Mouse (Mus musculus) frontal cortex, postnatal 25 days (tissue): ENCODE data around the gene Arhgap30.

ENCODE experiments used
- DNase-seq, 2 experiments: peaks; one replicate each; pipeline ENCODE4 v3.0.0; 2022; ENCODE audit warnings: low spot score in 2 of 2

Arhgap30 gene

DNA sequence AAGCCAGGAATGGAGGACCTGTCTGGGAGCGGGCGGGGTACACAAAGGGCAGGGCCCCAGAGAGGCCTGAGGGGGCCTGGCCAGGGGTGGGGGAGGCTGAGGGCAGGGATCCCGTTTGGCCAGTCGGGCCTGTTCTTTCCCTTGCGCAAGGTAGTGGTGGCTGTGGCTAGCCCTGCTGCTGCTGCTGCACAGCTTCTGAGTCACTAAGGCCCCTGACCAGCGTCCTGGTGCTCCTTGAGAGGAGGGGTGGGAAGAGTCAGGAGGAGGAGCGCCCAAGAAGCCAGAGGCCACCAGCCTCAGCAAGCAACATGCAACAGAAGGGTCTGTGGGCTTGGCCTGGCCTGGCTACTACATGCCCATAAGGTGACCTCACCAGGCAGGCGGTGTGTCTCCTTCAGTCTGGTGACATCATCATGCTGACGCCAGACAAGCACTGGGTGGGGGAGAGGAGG, 13.1 kb upstream of the Arhgap30 start:
- no peak for DNase-seq

DNA sequence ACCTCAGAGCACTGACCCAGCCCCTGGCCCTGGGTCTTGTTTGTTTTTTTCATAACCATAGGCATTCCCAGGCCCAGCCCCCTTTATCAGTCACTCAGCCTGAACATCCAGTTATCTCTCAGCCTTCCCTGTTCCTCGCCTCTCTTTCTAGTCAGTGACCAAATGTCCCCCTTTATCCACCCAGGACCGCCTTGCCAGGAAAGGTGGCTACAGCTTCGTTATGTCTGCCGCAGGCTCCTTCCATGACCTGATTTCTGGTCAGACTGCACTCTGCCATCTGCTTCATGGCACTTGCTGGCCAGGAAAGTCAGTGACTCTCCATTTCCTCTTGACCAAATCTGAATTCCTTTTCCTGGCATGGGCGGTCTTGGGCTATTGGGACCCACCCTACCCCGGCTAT, 10.5 kb upstream of the Arhgap30 start:
- no peak for DNase-seq

DNA sequence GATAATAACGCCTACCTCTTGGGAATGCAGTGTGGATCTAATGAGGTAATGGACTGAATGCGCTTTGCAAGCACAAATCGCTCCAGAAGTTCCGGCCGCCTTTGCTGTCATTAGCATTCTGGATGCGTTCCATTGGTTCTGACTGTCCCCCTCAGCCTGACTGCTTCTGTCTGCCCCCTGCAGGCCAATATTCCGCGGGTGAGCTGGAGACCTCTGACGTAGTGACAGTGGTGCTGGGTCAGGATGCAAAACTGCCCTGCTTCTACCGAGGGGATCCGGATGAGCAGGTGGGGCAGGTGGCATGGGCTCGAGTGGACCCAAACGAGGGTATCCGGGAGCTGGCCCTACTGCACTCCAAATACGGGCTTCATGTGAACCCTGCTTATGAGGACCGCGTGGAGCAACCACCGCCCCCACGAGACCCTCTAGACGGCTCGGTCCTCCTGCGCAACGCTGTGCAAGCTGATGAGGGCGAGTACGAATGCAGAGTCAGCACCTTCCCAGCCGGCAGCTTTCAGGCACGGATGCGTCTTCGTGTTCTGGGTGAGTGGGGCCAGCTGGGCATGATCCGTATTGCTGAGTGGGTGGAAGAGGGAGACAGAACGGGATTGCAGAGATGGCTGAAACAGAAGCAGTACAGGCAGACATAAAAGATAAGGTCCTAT, 8.7 kb upstream of the Arhgap30 start:
- DNase-seq = peak; percentile 43 to 49

DNA sequence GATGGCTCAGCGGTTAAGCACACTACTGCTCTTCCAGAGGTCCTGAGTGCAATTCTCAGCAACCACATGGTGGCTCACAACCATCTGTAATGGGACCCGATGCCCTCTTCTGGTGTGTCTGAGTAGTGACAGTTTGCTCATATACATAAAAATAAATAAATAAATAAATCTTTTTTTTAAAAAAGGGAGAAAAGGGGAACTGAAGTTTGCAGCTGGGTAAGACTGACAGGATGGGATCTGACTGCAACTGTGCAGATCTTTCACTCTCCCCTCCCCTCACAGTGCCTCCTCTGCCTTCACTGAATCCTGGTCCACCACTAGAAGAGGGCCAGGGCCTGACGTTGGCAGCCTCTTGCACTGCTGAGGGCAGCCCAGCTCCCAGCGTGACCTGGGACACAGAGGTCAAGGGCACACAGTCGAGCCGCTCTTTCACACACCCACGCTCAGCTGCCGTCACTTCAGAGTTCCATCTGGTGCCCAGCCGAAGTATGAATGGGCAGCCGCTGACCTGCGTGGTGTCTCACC, 6.6 kb upstream of the Arhgap30 start:
- DNase-seq = no peak

DNA sequence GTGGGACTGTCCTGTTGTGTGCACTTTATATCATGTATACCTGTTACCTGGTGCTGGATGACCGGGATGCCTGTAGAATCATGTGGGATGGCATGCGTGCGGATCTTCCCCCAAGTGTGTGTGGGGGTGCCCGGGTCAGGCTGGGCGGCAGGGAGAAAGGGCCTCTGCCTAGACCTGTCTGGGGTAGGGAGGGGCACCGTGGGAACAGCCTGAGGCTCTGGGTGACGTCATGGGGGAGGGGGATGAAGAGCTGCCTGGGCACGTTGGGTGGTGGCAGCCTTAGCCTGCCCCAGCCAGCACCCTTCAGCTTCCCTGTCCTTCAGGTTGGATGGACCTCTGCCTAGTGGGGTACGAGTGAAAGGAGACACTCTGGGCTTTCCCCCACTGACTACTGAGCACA, 4.4 kb upstream of the Arhgap30 start:
- DNase-seq = no peak

DNA sequence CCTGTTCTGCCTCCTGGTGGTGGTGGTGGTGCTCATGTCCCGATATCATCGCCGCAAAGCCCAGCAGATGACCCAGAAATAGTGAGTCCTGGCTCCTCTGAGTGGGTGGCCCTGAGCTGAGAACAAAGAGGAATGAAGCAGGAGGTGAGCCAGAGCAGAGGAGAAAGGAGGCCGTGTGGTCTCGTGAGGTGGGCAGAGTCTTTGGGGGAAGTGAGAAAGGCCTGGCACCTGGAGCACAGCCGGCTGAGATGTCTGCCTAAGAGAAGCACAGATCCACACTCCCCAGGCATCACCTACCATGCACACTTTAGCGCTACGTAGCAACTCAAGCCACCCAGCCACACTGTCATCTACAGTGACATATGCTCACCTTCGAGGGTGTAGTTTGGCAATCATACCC, 3.6 kb upstream of the Arhgap30 start:
- DNase-seq = no peak

DNA sequence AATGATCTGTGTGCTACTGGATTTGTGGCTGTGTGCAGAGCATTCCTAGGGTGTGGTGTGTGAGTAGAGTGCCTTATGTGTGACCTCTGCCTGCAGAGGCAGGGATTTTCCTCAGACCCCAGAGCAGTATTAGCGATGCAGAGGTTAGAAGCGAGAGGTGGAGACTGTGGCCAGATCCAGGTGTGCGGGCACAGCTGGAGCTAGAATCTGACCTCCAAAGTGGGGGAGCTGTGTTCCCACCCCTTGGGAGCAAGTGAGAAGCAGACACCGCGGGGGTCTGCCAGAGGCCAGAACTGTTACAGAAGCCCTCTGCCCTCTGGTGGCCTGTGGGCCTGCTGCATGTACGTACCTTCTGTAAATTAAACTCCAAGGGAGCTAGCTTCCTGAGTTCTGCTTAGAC, 1.7 kb upstream of the Arhgap30 start:
- DNase-seq = no peak

DNA sequence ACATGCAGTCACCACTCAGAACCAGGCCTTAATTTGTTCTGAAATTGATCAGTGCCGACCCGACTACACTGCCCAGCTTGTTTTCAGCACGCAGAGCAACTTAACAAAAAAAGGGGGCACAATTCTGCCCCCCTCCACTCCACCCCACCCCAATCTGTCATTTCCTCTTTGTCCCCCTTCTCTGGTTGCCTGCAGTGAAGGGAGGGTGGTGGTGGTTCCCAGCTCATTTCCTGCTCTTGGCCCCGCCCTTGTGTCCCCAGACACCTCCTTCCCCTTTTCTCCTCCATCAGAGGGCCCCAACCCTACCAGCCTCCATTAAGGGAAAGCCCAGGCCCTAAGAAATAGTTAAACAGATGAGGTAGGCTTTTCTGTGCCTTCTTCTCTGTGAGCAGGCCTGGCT, 1.3 kb downstream of the Arhgap30 start:
- DNase-seq = no peak

DNA sequence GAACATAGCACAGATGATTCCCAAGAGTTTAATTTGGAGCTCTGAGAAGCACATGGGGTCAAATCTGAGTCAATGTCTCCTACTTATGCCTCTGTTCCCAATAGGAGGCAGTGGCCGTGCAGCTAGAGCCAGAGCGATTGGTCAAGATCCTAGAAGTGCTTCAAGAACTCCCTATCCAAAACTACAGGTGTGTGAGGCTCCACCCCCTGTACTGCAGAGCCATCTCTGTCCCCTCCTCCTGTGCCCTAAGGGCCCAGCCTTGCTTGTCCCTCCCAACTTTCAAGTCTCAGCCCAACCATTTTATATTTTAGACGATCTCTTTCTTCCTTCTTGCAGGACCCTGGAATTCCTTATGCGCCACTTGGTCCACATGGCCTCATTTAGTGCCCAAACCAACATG, 13.1 kb downstream of the Arhgap30 start:
- no peak for DNase-seq

DNA sequence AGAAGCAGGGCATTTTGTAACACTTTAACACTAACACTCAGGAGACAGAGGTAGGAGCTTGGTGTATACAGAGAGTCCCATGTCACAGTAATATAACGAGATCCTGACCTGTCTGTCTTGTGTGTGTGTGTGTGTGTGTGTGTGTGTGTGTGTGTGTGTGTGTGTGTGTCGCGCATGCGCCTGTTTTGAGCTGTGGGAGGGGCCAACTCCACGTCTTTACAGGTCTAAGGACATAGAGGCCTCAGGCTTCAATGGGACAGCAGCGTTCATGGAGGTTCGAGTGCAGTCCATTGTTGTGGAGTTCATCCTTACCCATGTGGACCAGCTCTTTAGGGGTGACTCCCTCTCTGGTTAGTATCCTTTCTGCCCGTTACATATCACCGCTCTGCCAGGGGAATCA, 14.2 kb downstream of the Arhgap30 start:
- DNase-seq = no peak

DNA sequence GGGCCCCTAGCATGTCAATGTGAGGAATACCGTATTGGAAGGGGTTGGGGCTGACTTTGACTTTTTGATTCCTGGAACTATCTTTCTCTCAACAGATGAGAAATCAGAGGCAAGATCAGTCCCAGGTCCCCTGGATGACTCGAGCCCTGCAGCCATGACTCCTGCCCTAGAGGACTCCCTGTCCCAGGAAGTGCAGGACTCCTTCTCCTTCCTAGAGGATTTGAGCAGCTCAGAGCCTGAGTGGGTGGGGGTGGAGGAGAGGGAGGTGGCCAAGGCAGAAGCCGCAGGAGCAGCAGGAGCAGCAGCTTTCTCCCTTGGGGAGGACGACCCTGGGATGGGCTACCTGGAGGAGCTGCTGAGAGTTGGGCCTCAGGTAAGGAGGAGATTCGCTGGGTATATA, 18.5 kb downstream of the Arhgap30 start:
- DNase-seq = no peak

DNA sequence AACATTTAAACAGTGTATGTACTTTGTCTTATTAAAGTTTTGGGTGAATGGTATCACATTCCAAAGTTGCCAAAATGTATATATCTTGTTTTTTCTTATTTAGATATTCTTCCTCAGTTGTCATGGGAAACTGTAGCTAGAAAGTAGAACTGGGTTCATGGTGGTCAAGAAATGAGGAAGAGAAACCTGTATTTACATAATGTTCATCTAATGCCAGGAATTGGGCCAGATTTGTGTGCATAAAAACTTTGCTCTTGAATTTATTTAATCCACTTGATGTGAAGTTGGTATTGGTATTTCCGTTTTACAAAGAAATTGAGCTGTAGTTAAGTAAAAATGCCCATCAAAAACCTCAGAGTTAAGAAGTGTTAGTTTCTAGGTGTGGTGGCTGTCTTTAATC, 21.5 kb downstream of the Arhgap30 start:
- DNase-seq = no peak

DNA sequence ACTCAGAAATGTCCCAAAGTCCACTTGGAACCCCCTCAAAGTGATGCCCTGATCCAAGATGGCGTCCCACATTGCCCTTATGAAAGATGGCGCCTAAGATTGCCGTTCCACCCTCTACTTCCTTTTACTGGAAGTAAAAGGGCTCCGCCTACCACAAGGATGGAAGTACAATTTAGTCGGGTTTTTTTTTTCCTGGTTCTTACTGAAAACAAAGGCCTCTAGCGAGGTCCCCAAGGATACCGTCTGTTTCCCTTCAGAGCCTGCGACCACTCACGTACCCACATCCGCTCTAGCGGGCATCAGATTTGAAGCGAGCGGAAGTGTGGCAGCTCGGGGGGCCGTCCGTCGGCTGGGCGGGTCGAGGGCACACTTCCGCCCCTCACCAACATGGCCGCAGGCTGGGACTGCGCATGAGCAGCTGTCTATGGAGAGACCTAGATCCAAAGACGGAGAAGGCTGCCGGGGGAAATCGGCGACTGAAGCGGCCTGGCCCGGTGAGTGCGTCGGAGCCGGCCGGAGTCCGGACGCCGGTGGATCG, 22.3 kb downstream of the Arhgap30 start, which contains the start of gene Usf1:
Usf1 (plus strand) TSS at position 367 of the 538 bp plus-strand sequence.
- DNase-seq = peak; percentile 87 to 92

DNA sequence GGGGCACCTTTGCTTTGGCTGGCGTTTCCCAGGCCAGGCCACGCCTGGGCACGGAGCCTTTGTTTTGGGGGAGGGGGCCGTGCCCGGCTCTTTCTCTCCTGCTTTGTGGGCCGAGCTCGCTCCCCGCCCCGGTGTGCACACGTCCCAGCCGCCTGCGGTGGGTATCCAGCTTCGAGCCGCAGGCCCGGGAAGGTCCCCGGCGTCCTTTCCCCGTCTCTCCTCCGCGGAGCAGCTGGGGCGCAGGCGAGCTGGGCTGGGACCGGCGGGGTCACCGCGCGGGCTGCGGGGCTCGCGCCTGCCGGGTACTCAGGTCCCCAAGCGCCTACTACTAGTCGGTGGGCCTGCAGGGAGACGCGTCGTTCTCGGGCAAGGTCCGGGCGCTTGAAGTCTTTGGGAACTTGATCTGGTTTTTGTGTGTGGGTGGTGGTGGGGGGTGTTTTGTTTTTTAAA, 22.8 kb downstream of the Arhgap30 start:
- no peak for DNase-seq

DNA sequence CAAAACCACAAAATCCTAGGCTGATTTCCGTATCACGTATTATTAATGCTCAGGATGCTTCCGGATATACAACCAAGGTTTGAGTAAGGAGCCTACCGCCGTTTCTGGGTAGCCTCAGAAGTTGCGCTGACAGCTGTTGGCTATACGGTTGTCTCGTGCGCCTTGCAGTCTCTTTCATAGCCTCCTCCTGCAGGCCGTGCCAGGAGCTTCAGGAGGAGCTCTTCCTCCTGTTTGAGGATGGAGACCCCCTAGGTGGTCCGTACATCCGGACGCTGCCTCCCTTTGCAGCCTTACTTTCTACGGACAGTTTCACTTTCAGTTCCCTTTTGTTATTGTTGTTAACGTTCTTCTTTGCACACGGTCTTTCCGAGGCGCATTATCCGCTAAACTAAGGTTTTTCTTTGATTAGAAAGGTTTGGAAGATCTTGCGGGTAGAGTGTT, 23.3 kb downstream of the Arhgap30 start:
- DNase-seq = no peak

DNA sequence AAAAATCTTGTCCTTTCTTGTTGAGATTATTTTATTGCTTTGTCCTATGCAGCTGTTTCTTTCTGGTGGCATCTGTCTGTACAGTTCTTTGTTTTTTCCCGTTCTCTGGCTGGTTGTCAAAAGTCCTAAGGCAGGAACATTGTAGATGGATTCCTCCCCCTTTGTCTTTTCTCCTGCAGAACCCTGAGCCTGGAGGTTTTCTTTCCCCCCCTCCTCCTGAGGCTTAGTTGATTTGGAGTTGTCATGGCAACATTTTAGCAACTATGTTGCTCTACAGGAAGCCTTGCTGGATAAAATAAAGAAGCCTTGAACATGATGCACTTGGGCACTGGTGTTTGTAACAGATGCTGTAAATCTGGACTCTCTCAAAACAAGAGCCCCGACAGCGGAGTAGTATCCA, 23.7 kb downstream of the Arhgap30 start:
- DNase-seq = no peak

DNA sequence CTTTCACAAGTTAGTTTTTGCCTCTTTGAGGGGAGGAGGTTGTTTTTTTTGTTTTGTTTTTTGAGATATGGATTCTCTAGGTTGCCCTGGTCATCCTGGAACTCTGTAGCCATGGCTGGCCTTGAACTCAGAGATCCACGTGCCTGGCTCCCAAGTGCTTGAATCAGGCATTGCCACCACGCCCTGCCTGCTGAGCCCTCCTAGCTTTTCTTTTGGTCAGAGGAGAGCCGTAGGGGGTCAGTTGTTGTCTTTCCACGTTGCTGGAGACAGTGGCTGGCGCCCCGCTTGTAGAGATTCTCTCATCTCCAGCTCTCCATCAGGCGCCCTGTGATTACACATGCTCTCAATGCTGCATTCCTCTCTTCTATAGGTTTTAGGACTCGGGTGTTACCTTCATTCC, 24.9 kb downstream of the Arhgap30 start:
- DNase-seq = no peak

DNA sequence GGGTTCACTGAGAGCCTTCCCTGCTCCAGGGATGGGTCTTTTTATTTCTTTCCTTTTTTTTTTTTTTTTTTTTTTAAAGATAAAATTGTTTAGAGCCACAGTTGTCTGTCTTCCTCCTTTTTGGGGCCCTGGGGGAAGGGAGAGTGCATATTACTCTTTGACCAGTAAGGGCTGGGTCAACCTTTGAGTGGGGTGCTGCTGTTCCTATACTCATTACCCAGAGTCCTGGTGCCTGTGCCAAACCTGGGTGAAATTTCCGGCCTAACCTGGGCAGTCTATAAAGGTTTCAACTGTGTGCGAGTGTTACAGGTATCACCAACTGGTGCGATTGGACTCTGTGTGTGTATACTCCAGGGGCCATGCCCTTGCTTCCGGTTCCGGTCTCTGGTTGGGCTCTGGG, 29.9 kb downstream of the Arhgap30 start, which contains the start of gene Tstd1:
Tstd1 (plus strand) TSS at position 213 of the 400 bp plus-strand sequence.
- DNase-seq = no peak

DNA sequence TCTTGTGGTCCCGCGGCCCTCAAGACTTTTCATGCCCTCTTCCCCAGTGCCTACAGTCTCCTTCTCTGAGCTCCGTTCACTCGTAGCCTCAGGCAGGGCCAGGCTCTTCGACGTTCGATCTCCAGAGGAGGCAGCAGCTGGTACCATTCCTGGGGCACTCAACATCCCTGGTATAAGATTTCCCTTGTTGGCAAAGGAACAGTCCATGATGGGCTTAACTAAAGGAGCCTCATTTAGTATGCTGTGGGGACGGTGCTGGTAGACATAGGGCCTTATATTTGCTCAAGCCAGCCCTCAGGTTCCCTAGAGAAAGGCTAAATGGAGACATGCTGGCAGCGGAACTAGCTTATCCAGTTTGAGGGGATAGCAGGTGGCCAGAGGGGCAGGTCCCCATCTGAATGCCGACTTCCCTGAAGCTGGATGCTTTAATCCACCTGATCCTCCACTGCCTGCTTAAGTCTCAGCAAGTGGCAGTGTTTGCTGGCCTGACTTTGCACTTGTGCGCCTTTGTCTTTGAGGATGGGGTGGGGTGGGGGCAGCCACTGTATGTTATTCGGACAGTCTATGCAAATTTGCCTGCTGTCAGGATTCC, 30.6 kb downstream of the Arhgap30 start:
- no peak for DNase-seq

DNA sequence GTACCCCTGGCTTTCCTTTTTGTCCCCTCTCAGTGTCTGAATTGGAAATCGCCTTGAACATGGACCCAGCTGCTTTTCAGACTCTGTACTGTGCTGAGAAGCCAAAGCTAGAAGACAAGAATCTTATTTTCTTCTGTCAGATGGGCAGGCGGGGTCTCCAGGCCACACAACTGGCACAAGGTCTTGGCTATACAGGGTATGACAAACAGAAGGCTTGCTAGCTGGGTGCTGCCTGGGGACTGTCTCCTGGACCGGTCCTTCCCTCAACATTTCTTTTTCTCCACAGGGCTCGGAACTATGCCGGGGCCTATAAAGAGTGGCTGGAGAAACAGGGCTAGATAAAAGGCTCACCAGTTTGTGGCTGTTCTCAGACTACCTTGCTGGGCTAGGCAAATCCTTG, 31.2 kb downstream of the Arhgap30 start:
- no peak for DNase-seq

DNA sequence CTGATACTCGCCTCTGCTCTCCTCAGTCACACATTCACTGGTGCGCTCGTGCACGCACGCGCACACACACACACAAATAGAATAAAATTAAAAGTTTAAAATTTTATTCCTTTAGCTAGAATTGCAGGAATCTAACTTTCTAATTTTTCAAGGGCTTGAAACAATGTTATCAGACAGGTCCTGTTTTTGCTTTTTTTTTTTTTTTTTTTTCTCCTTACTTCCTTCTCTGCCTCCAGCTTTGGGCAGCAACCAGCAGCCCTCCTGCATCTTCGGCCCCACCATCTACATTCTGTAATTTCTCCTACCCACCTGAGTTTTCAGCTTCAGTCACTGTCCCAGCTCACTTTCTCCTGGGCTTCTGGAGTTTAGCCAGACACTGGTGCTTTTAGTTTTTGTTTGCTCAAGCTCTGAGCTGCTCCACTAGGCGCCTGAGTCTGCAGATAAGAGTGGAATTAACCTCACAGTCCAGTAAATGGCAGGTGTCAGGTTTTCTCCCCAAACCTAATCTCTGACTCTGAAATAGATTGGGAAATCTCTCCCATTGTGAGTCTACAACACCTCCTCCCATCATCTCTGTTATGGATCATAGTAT, 33.8 kb downstream of the Arhgap30 start:
- no peak for DNase-seq

DNA sequence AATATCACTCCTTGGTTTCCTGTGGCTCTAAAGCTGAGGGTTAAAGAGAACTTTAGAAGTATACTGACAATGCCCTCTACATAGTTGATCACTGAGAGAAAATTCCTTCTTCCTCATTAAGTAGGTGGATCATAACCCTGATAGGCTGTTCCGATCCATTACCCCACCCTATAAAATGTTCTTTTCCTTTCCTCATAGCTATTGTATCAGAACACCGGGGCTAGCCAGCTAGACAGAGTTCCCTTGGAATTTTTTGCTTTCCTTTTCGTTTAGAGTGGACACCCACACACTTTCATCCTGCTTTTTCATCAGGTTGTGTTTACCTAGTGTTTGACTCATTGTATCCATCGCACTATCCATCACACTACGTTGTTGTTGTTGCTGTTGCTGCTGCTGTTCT, 35.9 kb downstream of the Arhgap30 start:
- no peak for DNase-seq

DNA sequence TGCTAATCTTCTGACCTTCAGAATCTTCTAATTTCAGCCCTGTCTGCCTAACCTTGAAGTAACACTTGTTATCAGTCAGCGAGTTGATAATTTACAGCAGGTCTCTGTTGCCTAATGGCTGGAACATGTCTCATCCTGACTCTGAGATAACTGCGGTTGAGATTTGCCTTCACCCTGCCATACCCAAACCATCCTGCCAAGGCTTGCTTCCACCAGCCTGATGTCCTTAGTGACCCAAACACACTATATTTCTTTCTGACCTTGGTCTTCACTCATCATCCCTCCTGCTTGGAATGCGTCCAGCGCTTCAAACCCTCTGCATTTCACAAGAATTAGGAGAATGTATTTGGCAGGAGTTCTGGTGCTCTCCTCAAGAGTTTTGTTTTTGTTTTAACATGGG, 36.4 kb downstream of the Arhgap30 start:
- DNase-seq = no peak
